Comparison of ENCODE assay signal across 20 mouse cellular contexts in genomic region chr14:48148615-48149014, GRCm38 (mm10).
"Had no signal": no experiment of that assay in that cellular context is flagged by ENCODE, and none has a peak within 500 bp of the region (broad histone marks: within the 10 kb centered on the region; RNA-seq: fewer than 3 reads in every experiment).

No protein-coding gene starts in this region.

- H3K4me1 ChIP-seq: liver, embryonic 15.5 days had no signal

- H3K27me3 ChIP-seq: liver, embryonic 15.5 days; midbrain, embryonic 12.5 days; neural tube, embryonic 13.5 days; neural tube, embryonic 15.5 days had no signal

- DNase-seq: liver, postnatal 0 days; lung, embryonic 14.5 days; lung, postnatal 14 days; midbrain, embryonic 14.5 days; retina, postnatal 1 day; right cerebral cortex, adult 18-20 months; right cerebral cortex, postnatal 25 days; right cerebral cortex, postnatal 4 days; spleen, adult 18-20 months; thymus, adult 18-20 months; thymus, postnatal 14 days; thymus, postnatal 36 days had no signal

- H3K9me3 ChIP-seq: liver, embryonic 15.5 days; midbrain, embryonic 10.5 days; midbrain, embryonic 12.5 days; neural tube, embryonic 13.5 days; neural tube, embryonic 15.5 days had no signal

- H3K27ac ChIP-seq: liver, embryonic 15.5 days; macrophage; midbrain, embryonic 10.5 days; midbrain, embryonic 12.5 days; neural tube, embryonic 13.5 days; neural tube, embryonic 15.5 days had no signal

- H3K4me3 ChIP-seq: liver, embryonic 15.5 days; midbrain, embryonic 10.5 days; midbrain, embryonic 12.5 days; myocyte; neural tube, embryonic 13.5 days; neural tube, embryonic 15.5 days had no signal

- ATAC-seq: liver, postnatal 0 days; midbrain, embryonic 16.5 days had no signal

- H3K4me2 ChIP-seq: liver, embryonic 15.5 days; lung, embryonic 14.5 days; midbrain, embryonic 12.5 days; neural tube, embryonic 13.5 days; neural tube, embryonic 15.5 days had no signal

- H3K9ac ChIP-seq: liver, embryonic 15.5 days; liver, postnatal 0 days; lung, embryonic 14.5 days; midbrain, embryonic 12.5 days; neural tube, embryonic 13.5 days; neural tube, embryonic 15.5 days had no signal

- H3K36me3 ChIP-seq: liver, embryonic 15.5 days; midbrain, embryonic 12.5 days; neural tube, embryonic 13.5 days; neural tube, embryonic 15.5 days had no signal
